Mouse (Mus musculus) heart, postnatal 10 days (tissue): ENCODE results near the gene Lmx1b. TPM values are rescaled to one million over a fixed set of nuclear protein-coding genes. Genes with fewer than 3 reads are reported as not detected.
A peak's percentile ranks its signal among the peaks of the same experiment; 100 is the strongest.

Source experiments
- DNase-seq, 2 experiments: peaks; one replicate each; pipeline ENCODE4 v3.0.0; 2021
- intact Hi-C: fragments of 180-260 bp; cut with DNase I; formaldehyde crosslinking; loops from one replicate; pipeline ENCODE4 v1.15.1; 2025
- total RNA-seq, 2 experiments: library from RNA; stranded (reverse); gene quantifications; 2 replicates each; pipeline ENCODE4 v1.2.3; 2021

The Lmx1b gene
- total RNA-seq, 2 experiments from 2014 or later: not detected

DNA sequence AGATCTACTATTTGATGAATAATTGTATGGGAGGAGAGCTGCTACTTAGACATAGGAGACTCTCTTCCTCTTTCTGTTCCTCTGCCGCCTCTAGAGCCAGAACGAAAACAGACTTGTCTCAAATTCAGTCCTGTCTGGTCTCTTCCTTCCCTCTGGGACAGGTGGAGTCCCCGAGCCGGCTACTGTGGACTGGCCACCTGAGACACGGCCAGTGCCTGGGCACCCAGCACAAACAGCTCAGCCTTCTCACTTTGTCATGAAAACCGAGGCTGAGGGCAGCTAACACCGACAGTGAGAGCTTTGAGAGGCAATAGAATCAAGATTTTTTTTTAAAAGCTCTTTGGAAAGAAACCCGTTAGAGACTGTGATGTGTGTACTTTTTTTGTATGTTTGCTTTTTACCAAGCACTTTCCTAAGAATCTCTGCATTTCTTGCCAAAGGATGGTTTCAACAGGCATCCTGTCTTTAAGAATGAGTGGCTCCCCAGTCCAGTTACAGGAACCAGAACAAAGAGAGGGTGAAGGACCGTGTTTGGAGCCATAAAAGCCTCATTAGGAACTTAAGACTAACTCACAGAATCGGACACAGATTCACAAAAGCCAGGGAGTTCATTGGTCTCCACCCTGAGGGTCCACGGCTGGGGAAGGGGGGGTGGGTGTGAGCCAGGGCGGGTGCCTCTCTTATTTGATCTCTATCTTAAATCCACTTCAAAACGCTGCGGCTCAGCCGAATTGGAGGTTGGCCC lies 5.4 kb upstream of the Lmx1b start:
- intact Hi-C loops: no loop called here
- no peak for DNase-seq

DNA sequence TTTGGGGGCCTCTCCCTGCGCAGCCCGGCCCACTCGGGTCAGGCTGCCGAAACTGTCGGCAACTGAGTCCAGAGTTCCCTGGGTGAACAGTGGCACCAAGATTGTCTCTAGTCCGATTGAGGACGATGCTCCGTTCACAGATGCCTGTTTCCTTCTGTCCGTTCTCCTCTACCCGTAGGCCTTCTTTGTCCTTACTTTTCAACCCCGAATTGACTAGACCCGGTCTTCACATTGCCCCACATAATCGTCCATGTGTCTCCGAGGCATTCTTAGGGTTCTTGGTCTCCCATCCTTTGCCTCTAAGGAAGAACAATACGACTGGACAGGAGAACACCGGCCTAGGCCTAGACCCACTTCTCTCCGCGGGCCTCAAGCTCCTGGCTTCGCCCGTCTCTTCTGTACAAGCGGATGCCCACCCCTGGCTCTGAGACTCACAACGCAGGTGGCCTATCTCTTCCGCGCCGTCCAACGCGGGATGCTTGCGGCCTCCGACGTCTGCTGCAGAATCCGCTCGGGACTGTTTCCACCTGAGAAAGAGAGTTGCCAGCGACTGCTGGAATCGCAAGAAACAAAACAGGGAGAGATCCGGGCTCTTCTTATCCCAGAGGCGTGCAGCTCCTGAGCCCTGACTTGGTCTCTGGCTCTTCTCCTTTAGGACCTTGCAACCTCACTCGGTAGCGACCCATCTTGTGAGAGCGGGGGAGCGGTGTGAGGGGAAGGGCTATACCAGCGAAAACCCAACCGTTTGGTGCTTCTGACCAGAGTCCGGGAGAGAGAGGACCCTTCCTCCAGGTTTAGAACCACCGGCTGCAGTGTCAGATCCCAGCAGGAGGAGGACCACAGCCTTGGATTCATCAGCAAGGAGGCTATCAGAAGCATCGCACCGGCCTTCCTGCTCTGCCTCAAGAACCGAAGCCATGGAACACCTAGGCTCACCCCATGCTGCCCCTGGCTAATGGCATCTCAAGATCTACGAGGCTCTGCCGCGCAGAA lies 3.7 kb upstream of the Lmx1b start:
- intact Hi-C loops: loop anchor here (1.0 kb wide), 2 partner anchors 85 to 157 kb away; no protein-coding TSS in a partner anchor
- DNase-seq: no peak

DNA sequence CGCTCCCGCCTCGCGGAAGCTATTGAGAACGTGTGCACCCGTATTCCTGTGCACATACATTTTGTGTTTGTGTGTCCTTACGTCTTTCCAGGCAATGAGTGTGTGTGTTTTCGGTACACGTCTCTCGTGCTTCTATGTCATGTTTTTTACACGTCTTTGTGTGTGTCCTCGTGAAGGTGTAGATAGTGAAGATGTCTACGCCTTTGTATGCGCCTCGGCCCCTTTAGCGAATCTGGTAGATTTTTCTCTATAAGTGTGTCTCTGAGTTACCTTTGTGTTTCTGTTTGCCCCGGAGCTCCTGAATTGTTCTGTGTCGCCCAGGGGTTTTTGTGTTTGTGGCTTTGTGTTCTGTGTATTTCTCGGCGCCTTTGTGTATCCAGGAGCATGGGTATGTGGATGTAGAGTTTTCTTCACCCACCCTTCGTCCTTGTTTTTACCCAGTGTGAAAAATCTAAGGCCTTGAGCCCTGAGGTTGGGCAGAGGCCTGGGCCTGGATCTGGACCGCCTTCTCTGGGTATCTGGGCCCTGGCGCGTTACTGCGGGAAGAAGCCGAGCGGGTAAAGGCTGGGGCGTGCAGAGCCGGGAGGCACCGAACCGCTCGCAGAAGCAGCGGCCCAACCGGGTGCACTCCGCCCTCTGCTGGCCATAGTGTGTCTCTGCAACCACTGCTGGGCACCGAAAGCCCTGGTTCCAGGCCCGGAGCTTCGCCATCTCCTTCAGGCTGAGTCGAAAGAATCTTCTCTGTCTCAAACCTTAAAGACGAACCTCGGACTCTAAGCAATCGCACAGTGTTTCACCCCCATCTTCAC lies 2.5 kb upstream of the Lmx1b start:
- DNase-seq: peak; percentile 79 to 85
- intact Hi-C loops: loop anchor here (1.0 kb wide), 2 partner anchors 84 to 156 kb away; no protein-coding TSS in a partner anchor

DNA sequence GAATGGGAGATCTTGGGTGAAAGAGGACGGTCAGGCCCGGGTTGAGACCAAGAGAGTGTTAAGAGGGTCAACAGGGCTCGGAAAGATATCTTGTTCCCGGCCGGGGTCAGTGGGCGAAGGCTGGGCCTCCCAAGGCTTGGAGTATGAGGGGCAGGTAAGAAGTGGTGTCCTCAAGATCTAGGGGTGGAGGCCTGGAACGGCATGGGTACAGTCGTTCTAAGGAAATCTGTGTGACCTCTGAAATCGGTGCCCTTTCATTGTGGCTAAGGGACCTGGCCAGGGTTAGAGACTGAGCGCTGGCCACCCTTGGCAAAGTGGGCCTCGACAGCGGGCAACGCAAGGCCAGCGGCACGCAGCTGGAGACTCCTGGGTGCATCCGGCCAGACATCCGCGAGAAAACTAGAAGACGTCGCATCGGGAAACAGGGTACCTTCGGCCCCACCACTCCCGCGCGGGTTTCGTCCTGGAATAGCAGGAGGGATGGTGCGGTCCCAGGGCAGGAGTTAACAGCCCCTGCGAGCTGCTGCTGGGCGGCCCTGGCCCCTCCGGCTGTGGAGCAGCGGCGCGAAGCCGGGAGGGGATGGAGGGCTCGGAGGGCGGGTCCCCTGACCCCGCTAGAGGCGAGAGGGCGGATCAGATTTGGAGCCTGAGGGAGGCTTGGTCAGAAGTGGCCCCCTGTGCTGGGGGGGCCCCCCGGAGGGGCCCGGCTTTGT lies 1.7 kb upstream of the Lmx1b start:
- intact Hi-C loops: no loop called here
- peak in 1 of 2 experiments; percentile 18 for DNase-seq

DNA sequence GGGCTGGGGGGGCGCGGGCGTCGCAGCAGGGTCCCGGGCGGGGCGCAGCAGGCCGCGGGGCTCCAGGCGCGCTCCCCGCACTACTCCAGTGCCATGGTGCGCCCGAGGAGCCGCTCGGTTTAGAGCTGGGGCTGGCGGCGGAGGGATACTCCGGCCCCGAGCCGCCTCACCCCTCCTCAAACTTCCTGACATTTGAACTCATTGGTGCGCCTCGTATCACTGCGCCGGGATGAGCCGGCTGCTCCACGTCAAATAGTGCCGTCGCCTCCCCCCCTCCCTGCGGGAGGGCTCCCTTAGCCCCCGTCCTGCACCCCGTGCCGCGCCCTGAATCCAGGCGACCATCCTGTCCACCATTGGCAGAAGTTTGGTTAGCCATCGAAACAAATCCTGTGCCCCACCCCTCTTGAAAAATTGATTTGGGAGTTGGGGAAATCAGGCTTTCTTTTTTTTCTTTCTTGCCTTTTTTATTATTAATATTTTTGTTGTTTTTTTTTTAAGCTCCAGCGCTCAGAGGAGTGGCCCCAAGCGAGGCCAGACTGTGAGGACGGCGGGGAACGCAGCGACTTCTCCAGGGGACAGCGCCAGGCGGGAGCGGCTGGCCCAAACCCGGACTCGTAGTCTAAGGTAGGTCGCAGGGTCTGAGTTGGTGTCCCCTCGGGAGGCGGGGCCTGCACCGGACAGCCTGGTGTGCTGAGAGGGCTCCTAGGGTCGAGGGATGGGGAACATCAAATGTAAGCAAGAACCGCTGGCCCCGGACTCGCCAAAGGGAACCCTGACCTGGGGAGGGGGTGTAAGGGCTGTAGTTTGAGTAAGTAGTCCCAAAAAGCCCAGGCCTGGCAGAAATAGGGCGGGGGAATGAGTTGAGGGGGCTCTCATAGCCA lies 907 bp upstream of the Lmx1b start:
- intact Hi-C loops: no loop called here
- DNase-seq: peak; percentile 47 to 61

DNA sequence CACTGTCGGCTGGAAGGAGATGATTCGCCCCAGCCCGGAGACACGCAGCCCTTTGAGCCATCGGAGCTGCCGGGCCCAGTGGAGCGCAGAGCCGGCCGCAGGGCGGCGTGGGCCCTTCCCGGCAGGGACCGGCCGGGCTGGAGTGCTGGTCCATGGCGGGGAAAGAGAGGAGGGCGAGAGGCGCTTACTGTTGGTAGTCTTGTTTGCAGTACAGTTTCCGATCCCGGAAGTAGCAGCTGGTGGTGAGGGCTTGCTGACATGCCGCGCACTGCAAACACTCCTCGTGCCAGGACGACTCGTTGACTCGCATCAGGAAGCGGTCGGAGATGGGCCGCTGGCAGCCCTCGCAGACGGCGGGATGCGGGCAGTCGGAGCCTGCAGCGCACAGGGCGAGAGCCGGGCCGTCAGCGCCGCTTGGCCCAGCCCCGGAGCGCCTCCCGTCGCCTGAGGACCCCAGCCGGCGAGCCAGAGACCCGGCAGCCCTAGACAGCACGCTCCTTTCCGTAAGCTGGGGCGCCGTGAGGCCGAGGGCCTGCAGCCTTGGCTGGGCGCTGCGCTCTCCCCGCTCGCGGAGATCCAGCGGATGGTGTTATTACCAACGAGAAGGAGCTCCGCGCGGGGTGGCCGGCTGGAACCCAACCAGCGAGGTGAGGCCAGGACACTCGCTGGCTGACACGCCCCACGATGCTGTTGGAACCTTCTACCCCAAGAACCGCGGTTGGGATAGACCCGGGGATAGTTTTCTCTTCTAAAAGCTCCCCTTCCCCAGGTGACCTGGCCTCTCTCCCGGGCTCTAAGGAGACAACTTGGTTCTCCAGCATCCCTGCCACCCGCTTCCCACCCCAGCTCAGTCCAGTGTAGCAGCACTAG lies 775 bp downstream of the Lmx1b start:
- intact Hi-C loops: no loop called here
- peak; percentile 45 to 51 for DNase-seq

DNA sequence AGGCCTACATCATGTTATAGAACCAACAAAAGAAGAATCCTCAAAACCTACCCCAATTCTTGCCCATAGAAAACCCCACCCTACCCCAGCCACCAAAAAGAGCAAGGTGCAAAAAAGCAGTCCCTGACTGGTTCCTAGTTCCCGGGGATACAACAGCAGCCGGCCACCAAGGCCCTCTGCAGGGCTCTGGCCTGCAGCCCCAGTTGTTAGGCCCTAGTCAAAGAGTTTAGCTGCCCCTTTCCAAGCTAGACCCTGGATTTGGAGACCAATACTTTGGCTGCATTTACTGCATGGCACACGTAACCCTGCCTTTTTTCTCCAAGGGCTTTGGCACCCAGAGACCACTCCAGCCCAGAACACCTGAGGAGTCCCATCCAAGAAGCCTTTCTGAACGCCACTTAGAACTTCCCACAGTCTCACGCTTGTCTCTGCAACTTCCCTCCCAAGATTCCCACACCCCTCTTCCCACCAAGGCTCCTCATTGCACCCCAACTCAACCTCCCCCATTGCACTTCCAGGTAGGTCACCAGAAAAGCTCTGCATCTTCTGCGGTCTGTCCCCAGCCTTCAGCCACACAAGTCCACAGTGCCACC lies 2.1 kb downstream of the Lmx1b start:
- intact Hi-C loops: no loop called here
- DNase-seq: no peak

DNA sequence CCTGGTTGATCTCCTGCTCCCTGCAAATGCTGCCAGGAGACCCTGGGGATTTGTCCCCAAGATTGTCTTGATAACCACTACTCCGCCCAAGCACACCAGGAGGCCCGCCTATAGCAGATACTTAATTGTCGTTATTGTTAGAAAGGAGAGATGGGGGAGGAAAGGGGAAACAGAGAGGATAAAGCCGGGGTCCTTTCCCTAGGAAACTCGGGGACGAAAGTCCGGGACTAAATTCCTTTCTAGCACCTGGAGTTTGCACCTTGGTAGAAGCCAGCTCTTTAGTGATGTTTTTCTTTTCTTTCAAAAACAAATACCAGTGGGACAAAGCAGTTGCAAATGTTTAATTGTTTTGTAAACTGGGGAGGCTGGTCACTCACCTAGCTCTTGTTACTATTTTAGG lies 3.0 kb downstream of the Lmx1b start:
- intact Hi-C loops: no loop called here
- peak in 1 of 2 experiments; percentile 13 for DNase-seq

DNA sequence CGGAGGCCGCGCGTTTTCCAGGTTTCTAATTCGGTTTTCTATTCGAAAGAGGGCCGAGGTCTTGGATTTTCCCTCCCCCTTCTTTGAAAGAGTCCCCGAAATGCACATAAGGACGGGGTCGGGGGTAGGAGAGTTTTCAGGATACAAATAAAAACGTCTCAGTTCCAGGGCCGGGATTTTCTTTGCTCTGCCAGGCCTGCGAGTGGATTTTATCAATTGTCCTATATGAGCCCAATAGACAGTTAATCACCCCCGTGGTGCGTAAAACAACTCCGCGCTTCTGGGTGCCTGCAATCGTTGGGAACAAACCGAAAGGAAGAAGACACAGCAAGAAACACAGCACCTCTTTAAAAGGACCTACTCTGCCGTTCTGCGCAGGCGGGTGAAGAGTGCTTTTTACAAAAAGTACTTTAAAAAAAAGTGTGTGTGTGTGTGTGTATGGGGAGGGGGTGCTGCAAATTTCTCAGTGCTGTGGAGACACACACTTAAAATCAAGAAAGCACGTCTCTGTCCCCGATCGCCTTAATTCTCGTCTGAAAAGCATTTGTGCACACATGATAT lies 3.6 kb downstream of the Lmx1b start:
- DNase-seq: peak in 1 of 2 experiments; percentile 34

DNA sequence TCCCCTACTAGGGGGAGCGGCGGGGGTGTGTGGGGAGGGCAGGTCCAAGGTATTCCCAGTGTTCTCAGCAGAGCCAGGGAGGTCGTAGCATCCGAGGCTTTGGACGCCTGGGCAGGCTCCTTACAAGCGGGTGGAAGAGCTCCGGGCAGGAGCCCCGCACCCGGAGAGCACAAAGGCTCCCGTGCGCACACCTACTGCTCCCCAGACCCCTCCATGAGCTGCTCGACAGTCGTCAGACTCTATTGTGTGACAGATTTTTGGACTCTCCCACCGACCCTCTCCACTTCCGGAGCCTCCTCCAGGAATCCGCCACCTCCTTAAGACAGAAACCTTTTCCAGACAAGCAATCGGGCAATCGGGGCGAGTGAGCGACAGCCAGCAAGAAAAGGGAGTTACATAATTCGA lies 4.2 kb downstream of the Lmx1b start:
- intact Hi-C loops: no loop called here

More for the DNA sequence above, 3.6 kb downstream of the Lmx1b start:
- intact Hi-C loops: no loop called here

DNA sequence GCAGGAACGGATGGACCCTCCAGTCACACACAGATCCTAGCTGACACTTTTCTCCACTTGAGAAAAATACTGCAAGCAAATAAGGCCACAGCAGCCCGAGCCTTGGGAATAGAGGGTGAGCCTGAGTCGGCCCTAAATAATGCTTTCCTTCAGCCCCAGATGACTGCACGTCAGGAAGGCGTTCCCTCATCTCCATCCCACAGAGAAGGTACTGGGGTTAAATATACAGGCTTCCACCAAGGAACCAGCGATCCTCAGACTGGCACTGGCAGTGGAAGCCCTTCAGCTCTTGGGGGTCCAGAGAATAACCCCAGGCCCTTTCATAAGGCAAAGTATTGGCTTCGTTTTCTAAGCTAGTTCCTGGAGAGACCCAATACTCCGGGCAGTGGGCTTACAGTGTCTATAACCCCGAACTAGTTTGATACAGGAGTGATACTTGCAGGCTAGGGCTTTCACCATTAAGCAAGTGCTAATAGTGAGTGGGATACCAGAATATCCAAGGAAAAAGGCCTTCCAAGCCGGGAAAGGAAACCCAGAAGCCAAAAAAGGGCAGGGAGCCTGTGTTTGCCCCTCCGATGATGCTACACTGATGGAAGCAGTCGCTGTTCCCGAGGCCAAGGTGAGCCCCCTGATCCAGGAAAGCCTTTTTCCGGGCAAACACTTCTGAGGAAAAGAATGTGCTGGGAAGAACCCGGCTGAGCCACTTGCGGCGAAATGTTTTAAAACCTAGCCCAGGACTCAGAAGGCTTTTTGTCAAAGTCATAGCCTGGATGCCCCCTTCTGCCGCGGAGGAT lies 4.8 kb downstream of the Lmx1b start:
- no peak for DNase-seq
- intact Hi-C loops: no loop called here

More for the DNA sequence above, 4.2 kb downstream of the Lmx1b start:
- DNase-seq: peak in 1 of 2 experiments; percentile 20

DNA sequence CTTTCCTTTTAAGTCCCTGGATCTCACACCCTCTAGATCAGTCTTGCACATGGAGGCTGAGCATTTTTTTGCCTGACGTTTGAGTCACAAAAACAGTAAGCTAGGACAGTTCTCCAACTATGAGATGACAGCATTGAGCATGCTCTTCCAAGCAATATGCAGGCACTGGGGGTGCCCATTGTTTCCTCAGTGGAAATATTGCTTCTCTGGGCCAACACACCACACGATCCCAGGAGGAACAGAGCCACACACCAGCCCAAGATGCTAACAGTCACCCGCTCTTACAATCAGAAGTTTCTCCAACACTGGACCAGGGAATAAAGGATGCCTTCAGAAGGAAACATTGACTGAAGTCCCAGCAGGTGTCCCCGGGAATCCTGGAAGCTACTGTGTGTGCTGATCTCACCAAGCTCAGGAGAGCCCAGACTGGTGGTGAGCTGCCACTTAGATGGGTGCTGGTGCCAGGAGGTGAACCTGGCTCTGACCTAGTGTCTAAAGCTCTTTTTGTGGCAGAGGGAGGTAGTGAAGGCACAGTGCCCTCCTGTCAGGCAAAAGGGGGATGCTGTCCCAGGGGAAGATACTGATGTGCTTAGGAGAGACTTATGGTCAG lies 5.7 kb downstream of the Lmx1b start:
- intact Hi-C loops: no loop called here
- DNase-seq: no peak

DNA sequence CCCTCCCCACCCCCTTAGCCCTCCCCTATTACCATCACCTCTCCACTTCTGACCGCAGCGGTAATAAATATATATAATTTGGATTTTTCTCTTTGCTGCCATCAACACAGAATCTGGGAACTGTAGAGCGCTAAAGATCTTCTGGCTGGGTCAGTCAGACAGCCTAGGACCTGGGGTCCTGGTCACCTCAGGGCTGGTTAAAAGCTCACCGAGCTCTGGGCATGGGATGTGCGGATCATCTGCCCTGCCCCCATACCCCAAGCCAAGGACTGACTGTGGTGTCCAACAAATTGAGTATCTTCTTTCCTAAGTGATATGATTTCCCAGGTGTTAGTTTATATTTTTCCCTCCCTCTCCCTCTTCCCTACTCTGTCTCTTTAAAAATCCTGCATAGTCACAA lies 6.4 kb downstream of the Lmx1b start:
- intact Hi-C loops: no loop called here
- no peak for DNase-seq

DNA sequence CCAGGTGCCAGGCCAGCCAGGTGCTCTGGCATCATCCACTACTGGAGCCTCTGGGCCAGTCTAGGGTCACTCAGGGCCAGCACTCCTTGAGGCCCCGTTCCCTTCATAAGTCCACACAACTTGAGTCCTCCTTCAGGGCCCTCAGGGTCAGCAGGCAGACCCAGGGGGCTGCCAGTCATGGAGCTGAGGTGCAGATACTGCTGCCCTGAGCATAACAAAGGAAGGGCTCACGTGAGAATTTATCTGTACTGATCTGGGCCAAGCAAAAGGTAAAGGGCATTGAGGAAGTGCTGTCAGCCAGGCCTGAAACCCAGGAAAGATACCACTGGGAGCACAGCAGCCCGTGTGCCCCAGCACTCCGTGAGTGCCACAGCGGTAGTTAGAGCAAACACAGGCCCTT lies 7.1 kb downstream of the Lmx1b start:
- intact Hi-C loops: no loop called here
- no peak for DNase-seq

DNA sequence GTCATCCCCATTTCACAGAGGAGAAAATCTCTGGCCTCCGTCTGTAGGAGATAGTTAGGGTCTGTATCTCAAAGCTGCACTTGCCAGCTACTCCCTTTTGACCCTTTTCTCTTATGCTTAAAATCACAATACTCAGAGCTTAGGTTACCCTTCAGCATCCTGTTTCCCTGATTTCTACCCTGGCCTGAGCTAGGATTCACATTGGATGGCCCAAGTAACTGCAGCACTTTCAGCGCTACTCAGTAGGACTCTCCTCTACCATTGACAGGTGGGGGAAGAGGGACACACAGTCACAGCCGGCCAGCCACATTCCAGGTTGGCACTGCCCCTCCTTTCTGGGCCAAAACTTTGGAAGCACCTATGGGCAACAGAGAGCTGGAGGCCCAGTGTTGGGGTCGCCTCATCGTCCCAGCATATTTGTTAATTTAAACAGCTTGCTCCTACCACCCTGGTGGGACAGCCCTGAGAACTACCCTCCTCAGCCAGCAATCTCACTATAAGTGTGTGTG lies 7.7 kb downstream of the Lmx1b start:
- DNase-seq: no peak
- intact Hi-C loops: no loop called here
